Mouse (Mus musculus) neutrophil, adult 5-6 weeks (primary cell): ENCODE measurements around the gene Crybg1. TPM values are rescaled to one million over a fixed set of nuclear protein-coding genes. Genes with fewer than 3 reads are reported as not detected.

ENCODE experiments used
- ATAC-seq: fragments of 151-379, 151-347 bp; 2 replicates; pipeline ENCODE4 v1.8.0; 2017; ENCODE audit warnings: mild to moderate bottlenecking, moderate TSS enrichment; ENCODE audit not compliant: insufficient number of reproducible peaks, poor library complexity, low FRiP score, severe bottlenecking; ENCODE audit errors: extremely low read depth
- total RNA-seq: library from RNA; stranded (forward); fragments of 200-1000 nt; gene quantifications from 2 replicates; pipeline ENCODE4 v1.2.3, GENCODE M21; 2017

Crybg1 gene
- total RNA-seq, 1 experiment from 2014 or later = 34.7 TPM

DNA sequence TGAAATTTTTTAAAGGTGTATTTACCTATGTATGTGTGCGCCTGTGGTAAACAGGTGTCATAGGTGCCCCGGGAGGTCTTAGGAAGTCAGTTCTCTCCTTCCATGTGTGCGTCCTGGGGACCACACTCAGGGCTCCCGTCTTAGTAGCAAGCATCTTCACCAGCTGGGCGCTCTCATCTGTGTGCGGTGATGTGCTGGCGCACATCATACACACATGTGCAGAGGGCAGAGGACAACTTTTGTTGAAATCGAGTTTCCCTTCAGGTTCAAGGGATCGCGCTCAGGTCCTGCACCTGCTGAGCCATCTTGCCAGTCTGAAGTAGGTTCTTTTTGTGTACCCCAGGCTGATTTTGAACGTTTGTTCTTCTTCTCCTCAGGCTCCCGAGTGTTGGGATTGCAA, 232.5 kb downstream of the Crybg1 start:
- no peak for ATAC-seq

DNA sequence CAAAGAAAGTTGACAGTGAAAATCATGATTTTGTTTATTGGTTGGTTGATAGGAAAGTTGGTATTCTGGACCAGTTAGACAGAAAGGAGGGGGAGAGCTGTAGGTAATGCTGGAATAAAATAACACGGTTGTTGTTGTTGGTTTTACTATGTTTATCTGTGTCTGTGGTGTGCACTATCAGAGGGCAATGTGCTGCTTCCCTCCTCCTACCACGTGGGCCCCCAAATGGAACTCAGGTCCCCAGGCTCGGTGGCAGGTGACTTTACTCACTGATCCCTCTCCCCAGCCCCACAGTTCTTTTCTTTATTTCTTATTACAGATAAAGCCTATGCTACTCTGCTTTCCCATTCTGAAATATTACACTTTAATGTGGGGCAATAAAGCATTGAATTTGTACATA, 236.4 kb downstream of the Crybg1 start:
- no peak for ATAC-seq

DNA sequence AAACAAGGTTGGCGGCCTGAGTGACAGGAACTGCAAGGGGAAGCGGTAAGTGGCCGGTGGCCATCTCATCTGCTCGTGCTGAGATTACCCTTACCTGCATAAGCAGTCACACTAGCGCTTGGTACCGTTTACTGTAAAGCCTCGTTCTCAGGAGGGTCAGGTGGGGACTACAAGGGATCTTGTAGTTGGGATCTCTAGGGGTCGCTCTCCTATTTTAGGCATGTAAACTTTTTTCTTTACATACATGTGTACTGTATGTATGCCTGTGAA, 237.8 kb downstream of the Crybg1 start:
- no peak for ATAC-seq

DNA sequence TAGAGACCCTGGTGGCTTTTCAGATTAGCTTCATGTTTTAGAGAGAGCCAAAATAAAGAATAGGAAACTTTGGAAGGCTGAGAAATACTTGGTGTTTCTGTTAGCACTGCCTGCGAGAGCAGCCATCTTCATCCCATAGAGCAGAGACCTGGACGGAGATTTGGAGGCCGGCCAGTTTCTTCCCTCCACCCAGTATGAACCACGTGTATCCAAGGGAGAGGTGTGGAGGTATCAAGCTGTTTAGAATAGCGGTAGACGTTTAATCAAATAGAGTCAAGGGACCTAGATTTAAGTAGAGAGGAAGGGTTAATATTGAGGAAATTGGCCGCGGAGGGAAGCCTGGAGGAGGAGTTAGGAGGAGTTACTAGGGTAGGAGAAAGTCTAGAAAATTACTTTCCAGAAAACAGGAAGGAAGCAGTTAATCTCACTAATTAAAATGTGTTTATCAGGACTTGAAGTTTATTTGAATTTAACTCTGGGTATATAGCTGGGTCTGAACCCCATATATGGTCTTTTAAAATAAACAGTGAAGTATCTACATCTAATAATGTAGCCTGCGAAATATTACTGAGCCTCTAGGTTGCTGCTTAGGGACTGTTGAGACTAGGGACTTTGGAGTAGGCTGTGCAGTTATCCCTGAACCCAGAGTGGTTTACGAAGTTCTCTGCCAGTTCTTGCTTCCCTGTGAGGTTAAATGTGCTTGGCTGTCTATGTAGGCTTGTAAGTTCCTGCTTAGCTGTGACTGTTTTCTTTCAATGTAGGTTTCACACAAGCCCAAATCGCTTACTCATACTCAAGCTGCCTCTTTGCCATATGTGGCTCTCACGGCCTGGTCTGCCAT, 238.4 kb downstream of the Crybg1 start:
- peak; percentile 95 for ATAC-seq

DNA sequence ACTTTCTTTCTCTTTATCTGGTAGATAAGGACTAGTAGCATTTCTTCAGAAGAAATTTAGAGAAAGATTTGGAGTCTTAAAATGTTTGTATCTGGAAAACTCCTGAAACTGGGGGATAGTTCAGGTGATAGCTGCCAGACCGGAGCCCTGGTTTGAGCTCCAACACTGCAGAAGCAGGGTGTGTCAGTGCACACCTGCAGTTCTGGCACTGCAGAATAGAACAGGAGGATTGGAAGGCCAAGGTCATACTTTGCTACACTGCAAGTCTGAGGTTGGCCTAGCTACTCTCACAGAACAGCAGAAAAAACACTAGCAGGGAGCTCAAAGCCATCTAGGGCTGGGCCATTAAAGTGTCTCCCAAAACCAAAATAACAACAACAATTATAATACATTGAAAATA, 244.1 kb downstream of the Crybg1 start:
- ATAC-seq = no peak

DNA sequence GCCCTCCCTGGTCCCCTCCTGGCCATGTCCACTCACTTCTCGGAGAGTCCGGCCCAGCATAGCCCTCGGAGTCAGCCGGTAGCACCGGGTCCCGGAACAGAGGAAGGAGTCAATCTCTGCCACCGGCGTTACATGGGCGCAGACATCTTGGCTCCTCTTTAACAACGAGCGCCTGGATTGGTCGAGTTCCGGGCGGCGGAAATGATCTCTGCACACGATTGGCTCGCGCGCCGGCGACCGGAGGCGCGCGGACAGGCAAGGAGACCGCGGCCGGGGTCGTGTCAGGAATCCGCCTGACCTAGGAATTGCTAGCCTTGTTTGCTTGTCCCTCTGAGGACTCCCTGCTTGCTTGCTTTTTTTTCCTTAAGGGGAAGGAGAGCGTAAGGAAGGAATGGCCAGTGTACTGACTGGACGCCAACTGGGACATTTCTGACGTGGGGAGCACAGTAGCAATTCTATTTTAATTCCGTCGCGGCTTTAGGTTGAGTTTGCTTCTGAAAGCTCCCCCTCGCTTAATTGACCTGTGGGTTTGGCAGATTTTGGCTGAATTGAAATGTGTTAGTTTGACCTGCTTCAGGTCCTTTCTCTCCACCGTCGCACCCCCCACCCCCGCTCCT, 247.0 kb downstream of the Crybg1 start, which contains the start of the genes Qrsl1 and Rtn4ip1:
TSS of gene Qrsl1 (minus strand) at position 168 of the 617 bp plus-strand sequence.
TSS of gene Rtn4ip1 (plus strand) at position 230 of the 617 bp plus-strand sequence.
- peak; percentile 99 for ATAC-seq

DNA sequence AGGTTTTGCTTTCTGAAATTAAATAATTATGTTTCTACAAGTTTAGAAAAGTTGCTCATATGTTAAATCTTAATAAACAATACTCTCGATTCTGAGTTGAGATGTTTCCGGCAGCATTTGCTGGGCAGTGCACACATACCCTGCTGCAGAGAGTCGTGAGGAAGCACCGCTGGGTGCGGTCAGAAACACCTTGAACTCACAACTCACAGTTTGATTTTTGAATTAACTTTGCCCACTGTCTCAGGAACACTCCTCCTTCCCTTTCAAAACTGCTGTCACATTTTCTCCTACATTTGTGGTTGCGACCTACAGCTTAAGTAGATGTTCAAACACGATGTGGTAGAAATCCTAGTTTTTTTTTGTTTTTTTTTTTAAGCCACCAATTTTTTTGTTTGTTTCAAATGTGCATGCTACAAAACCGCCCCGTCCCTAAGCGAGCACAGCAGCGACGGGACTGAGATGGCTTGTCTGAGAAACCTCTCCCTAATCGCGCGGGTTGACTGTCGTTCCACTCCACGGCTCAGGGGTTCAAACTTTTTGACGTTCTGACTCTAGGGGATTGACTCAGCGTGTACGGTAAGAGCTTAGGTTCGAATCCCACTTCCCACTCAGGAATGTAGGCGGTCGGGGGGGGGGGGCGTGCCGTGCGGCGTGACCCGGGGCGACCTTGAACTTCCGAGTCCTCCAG, 247.6 kb downstream of the Crybg1 start:
- ATAC-seq = peak; percentile 4; the same call in 1 of the 2 replicates

Other genes starting within 250 kb of the Crybg1 start
- 19.8 and 25.0 TPM in 2 replicates for gene Qrsl1, start 247.1 kb downstream of the Crybg1 start, total RNA-seq
- 33.8 and 36.8 TPM in 2 replicates for gene Rtn4ip1, start 247.0 kb downstream of the Crybg1 start, total RNA-seq
- gene Atg5, start 119.5 kb upstream of the Crybg1 start, total RNA-seq = 32.4 and 32.7 TPM in 2 replicates